Mouse (Mus musculus) testis, postnatal 14 days (tissue): ENCODE results near the gene Ankzf1.

ENCODE experiments used
- DNase-seq: peaks from one replicate; pipeline ENCODE4 v3.0.0; 2021; ENCODE audit warnings: low spot score

The Ankzf1 gene

DNA sequence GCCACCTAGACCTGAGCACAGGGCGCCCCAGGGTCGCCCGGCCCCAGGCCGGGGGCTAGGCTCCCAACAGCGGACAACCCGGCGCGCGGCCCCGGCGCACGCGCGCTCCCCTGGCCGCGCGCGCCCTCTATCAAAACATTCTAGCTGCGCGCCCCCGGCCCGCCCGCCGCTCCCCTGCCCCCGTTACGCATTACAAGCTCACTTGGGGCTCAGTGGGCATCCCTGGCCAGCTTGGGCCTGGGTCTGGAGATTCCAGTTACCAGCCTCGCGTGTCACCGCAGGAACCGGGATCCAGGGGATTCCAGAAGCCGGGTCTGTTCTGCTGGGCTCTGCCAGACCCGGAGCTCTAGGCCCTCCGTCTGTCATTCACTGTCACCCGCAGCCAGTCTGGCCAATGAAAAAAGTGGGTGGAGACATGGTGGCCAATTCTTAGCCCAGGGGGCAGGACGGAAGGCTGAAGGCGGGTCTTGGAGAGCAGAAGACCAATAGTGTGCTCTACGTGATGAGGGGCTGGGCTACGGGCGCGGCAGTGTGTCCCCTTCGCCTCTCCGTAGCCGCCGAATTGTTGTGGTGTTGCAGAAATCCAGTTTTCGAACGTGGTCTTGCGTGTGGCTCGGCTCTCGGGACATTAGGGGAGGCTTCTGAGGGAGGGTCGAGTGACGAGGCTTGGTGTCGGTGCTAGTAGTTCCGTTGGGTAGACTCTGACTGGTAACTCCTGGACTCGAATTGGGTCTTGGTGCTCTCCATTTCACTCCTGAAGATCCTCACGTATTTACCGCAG is at the start of gene Ankzf1, which contains the start of gene Atg9a:
Ankzf1 (plus strand) TSS at position 530 of the 781 bp plus-strand sequence.
Atg9a (minus strand) TSS at position 575 of the 781 bp plus-strand sequence.
- peak; percentile 96 for DNase-seq

DNA sequence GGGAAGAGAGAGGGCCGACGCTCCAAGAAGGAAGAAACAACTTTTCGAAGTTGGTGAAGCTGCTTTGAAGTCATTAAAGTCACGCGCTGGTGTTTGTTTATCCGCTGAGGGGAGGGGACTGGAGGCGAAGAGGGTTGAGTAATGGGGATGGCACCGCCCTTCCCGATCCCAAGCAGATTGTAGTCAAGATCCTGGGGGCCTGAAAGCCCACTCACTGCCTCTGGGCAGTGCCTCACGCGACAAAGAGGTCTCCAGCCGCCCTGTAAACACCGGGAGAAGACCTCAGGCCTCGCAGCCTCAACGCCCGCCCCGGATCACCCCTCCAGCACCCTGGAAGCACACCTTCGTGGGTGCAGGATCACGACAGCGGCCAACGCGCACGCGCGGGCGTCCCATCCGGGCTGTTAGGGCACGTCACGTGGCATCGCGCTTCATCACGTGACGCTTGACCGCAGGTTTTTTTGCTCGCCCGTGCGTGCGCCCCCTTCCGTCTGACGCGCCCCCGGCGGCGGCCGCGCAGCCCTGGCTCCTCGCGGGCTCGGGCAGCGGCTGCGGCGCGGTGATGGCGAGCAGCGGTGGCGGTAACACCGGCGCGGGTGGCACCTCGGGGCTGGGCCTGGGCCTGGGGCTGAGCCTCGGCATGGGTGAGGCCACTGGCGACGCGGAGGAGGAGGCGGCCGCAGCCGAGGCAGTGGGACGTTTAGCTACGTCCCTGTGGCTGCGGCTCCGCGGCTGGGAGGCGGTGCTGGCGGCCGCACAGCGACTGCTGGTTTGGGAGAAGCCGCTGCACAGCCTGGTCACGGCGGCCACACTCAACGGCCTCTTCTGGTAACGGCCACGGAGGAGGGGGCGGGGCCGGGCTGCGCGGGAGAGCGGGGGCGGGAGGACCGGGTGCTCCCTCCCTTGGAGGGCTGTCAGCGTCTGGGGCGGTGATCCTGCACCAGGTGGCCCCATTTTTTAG is 49.4 kb upstream of the Ankzf1 start, which contains the start of the genes Cnppd1 and Retreg2:
Cnppd1 (minus strand) TSS at position 411 of the 961 bp plus-strand sequence.
Retreg2 (plus strand) TSS at position 478 of the 961 bp plus-strand sequence.
- peak; percentile 95 for DNase-seq

DNA sequence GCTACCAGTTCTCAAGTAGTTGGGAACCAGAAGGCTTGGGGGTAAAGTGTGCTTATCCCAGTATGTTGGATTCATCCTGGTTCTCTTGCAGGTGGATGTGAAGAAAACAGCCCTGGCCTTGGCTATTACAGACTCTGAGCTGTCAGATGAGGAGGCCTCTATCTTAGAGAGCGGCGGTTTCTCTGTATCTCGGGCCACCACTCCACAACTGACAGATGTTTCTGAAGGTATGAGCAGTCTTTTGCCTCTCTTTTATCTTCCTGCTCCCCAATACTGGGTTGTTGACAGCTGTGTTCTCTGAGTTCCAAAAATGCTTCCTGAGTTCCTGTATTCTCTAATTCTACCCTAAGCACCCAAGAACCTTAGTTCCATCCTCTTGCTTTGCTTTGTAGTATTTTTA is 46.4 kb upstream of the Ankzf1 start:
- no peak for DNase-seq

DNA sequence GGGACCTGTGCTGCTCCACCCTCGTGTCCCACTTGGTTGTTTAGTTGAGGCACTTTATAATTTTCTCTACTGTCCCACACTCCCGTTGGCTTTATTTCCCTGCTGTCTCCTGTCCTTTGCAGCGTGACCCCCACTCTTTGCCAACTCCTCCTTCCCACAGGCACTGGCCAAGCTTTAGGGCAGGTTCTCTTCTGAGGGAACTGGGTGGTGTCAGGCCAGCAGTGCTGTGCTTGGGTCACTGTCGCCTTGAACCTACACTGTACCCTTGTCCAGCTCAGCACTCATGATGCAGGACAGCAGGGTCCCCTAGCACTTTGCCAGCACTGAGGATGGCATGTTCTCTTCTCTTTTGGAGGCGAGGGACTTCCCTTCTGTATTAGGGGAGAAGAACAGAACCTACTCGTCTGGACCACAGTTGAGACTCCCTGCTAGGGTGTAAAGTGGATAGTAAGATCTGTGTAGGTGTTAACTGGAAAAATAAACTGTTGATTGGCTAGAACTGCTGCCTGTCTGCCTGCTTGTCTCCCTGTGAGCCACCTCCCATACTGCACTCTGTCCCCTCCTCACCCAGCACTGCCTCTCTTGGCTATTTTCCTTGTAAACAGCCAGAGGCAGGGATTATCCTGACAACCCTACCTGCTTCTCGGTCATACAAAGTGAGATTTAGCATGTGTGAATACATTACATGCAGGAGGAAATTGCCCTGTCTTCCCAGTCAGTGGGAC is 44.4 kb upstream of the Ankzf1 start:
- no peak for DNase-seq

DNA sequence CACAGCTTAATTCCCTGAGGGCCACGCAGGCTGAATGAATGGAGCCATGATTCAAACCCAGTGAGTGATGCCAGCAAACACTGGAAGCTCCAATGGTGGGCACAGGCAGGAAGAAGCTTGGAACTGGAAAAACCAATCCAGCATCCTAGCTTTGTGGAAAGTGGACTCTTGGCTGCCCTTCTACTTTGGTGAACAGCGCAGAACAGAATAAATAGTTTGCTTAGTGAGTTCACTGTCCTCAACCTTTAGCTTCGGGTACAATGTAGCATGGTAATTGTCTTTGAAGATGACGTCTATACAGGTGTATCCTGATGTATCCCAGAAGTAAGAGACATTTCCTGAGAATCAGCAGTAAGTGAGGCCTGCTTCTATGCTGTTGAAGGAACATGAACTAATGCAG is 43.2 kb upstream of the Ankzf1 start:
- no peak for DNase-seq

DNA sequence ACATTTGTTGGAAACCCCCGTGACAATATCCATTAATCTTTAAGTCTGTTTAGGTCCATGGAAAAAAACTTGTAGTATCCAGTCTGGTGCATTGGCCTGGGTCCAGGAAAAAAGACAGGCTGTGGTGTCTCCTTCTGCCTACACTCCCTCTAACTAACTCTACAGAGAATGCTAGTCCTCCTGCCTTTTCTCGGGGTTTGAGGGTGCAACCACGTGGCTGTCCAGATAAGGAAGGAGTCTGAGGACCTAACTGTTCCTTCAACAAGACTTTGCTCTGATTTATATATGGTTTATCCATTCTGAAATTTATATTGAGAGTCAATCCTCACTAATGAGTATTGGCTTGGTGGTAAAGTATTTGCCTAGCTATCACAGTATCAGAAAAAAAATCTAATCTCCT is 36.1 kb upstream of the Ankzf1 start:
- no peak for DNase-seq

DNA sequence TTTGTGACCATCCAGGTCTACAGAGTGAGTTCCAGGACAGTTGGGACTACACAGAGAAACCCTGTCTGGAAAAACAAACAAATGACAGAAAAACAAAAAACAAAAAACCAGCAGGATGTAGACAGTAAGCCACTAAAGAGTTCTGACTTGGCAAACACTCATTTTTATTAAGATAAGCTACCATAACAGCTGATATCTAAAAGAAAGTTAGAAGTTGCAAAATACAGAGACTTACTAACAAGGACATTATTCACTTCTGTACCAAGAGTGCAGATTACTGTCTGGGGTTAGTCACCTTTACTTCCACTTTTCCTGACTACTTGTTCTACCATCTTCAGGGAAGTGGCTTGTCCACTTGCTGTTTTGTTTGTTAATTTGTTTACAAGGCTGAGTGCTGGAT is 33.0 kb upstream of the Ankzf1 start:
- no peak for DNase-seq

DNA sequence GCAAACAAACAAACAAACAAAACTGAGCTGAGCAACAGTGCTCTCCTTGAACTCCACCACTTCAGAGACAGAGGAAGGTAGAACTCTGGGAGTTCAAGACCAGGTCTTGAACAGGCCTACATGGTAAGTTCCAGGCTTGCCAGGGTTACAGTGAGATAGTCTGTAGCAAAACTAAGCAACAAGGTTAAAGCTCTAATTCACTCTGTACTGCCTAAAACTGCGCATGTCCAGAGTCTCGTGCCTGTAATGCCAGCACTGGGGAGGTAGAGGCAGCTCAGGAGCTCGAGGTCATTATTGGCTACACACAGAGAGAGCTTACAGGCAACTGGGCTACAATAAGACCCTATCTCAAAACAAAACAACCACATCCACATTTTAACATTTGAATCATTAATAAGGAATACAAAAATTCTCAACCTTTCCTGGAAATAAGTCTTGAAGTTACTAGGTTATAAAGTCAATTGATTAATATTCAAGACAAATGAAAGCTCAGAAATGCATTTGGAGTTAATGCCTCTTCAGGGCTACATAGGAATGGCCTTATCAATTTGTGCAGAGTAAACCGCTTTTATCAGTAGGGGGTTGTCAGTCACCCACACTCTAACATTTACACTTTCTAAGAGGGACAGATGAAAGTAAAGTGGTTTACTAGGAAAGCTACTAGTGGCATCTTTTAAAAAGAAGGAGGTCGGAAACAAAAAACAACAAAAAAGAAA is 32.3 kb upstream of the Ankzf1 start:
- no peak for DNase-seq

DNA sequence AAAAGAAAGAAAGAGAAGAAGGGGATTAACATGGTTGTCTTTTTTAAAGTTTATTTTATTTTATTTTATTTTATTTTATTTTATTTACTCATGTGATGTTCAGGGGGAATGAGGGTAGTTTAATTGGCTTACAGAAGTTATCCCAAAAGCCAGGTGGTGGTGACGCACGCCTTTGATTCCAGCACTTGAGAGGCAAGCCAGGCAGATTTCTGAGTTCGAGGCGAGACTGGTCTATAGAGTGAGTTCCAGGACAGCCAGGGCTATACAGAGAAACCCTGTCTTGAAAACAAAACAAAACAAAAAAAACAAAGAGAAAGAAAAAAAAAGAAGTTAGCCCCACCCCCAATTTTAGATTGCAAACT is 31.7 kb upstream of the Ankzf1 start:
- no peak for DNase-seq

DNA sequence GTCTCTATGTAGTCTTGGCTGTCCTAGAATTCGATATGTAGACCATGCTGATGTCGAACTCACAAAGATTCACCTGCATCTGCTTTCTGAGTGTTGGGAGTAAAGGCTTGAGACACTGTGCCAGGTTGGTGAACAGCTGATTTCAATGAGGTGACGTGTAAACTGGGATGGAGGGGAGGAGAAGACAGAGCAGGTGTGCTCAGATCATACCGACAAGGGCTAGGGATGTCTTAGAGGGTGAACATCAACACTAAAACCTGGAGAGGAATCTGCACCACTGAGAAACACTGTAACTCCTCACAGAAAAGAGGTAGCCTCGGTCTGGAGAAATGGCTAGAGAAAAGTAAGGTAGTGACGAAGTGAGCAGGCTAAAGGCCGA is 23.9 kb upstream of the Ankzf1 start:
- no peak for DNase-seq

DNA sequence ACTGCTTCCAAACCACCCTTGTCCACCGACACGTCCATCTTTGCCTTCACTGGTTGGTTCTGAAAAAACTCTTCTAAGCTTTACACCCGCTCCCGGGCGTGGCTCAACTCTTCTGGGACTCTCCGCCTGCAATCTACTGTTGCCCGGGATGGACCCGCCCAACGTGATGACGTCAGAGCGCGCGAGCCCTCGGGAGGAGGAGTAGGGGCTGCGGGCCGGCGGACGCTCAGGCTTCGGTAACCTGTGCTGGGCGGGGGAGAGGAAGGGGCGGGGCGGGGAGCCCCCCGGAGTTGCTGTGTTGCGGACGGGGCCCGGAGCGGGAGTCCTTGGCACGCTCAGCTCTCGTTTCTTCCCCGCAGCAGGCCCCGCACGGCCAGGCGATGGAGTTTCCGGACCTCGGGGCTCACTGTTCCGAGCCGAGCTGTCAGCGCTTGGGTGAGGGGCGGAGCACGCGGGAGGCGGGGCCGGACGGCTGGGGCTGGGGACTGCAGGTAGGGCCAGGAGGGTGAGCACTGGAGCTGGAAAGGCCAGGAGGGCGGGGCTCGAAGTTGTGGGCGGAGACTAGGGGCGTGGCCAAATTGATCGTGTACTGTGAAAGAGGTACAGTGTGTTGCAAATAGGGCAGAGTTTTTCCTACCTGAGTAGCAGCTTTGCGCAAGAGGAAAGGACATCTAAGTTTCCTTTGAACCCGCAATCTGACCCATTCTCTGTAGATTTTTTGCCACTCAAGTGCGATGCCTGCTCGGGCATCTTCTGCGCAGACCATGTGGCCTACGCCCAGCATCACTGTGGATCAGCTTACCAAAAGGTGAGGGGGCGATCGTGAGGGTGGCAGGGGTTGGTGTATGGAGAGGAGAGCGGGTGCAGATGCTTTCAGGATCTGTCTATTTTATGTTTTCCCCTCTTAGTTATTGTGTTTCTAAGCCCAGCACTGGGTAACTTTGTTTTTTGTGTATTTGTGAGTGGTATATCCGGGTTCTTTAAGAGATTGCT is 23.2 kb upstream of the Ankzf1 start, which contains the start of gene Zfand2b:
Zfand2b (plus strand) TSS at position 175 of the 993 bp plus-strand sequence.
- peak; percentile 94 for DNase-seq

DNA sequence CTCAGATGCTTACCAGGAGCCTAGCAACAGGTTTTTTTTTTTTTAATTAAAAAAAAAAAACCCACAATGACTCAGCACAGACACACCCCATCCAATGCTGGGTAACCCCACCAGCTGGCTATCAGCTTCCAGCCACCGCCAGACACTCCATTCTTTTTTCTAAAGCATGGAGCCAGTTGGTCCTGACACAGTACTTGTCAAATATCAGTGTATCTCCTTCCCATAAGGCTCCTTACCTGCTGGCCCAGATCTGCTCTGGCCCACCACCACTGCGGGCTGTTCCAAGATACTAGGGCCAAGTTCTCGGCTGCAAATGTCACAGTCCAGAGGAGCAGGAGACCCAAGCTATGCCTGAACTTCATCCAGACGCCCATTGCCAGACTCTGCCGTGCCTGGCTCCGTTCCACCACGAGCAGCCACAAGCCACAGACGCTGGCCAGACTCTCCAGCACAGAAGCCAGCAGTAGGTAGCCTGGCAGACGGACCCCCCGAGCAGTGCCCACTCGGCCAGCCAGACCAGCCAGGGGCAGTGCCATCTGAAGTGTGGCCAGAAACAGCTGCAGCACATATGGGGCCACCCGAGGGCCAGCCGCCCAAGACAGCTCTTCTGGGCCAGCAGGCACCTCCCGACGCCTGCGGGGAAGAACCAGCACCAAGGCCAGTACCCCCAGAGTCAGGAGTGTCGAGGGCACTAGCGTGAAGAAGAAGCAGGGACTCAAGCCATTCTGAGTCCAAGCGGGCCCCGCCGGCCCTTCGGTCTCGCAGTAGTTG is 12.4 kb upstream of the Ankzf1 start:
- DNase-seq, result no peak

DNA sequence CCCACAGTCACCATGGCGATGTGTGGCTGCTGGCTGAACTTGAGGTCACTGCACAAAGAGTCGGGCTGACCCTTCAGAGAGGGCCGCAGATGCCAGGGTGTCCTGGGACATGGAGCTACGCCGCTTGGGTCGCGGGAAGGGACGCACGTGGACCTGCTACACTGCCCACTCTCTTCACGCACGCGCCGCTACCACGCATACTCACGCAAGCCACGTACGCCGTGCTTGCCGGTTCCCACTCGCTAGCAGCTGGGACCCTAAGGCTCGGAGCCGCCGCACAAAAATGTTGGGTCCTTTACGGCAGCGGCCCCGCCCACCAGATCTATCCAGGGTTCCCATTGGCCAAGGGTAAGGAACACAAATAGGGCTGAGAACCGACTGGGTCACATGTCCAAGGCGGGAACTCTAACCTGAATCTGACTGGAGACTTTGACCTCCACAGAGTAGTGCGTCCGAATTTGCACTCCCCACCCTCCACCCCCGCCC is 11.8 kb upstream of the Ankzf1 start, which contains the start of gene Abcb6:
Abcb6 (minus strand) TSS at position 288 of the 486 bp plus-strand sequence.
- peak; percentile 88 for DNase-seq

DNA sequence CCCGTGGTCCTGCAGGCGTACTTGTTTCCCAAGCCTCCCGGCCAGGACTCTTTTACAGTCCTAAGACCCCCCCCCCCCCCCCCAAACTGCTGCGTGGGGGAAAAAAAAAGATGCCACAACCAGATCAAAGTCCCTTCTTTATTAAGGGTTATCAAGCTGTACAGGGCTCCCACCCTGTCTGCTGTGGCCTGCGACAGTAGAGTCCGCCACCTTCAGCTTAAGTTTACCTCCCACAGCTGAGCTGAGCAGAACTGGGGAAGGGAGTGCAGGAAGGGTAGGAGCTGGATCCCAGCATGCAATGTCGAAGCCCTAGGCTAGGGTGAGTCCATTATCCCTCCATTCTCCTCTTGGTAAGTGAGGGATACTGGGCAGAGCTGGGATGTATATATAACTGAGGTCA is 11.2 kb upstream of the Ankzf1 start:
- no peak for DNase-seq

DNA sequence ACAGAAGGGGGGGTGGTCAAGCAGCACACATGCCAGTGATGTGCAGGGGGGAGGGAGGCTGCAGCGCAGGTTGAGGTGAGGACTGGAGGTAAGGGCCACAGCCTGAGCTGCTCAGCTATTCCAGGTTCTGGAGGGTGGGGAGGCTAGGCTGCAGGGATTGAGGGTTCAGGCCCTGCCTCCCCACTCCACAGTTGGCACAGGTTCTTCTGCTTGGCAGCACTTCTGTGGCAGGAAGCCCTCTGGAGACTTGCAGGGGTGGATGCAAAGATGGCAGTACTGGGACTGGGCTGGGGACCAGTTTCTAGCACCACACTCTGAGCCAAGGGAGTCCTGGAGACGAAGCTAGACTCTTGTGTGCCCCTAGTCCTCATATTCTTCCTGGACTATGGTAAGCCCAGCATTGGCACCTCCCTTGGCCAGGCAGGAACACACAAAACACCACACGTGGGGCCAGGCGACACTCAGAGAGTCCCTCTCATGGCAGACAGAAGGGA is 10.5 kb upstream of the Ankzf1 start:
- DNase-seq, result no peak

DNA sequence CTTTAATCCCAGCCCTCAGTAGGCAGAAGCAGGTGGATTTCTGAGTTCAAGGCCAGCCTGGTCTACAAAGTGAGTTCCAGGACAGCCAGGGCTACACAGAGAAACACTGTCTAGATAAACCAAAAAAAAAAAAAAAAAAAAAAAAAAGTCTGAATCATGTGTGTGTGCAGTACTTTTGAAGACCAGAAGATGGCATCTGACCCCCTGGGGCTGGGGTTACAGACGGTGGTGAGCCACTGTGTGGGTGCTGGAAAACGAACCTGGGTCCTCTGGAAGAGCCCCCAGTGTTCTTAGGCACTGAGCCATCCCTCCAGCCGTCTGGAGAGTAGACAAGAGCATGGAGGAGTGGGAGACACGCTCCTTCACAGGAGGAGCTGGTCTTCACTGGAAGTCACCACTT is 9.8 kb upstream of the Ankzf1 start:
- no peak for DNase-seq

DNA sequence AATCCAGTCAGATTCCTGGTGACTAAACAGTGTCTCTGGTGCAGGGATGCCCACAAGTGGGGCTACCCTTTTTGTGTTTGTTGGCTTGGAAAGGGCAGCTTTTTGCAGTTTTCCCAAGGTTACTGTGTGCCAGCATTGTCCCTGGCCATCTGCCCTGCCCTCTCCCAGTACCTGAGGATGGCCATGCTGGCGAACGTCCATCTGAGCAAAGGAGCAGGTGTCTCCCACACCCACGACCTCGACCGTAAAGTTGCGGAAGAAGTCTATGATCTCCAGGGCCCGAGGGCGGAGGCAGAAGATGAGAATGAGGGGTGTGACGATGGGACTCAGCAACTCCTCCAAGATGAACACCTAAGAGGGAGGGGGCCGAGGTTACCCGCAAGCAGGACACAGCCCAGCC is 6.5 kb upstream of the Ankzf1 start:
- DNase-seq, result no peak

DNA sequence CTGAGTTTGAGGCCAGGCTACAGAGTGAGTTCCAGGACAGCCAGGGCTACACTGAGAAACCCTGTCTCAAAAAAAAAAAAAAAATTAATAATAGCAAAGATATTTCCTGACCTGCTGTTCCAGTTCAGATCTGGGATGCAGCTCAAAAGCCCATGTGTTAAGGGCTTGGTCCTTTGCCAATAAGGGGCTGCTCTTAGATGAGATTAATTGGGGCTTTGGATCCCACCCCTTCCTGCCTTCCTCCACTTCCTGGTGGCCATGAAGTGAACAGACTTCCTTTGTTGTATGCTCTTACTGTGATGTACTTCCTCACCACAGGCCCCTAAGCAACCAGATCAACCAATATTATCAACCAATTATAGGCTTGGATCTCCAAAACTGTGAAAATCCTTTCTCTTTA is 4.8 kb upstream of the Ankzf1 start:
- DNase-seq, result no peak

DNA sequence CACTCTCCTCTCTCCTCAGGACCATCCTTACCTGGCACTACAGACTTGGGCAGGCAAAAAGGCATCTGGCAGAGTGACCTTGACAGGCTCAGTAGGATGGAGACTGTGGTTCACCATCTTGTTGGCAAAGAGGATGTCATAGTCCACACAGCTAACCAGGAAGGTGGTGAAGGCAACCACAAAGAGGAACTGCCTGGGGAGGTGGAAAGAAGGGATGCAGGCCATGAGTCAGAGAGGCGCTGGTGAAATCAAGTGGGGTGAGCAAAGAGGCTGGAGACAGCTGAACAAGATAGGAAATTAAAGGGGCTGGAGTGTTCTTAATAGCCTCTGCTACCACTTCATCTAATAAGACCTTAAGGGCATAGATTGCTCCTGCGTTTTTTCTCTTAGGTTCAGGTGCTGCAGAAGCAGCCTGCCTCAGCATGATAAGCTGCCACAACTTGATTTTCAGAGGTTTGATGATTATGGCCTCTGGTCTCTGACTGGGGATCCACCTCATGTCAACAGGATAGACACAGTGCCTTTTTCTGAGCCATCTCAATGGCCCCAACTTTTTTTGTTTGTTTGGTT is 4.0 kb upstream of the Ankzf1 start:
- no peak for DNase-seq
